Mouse (Mus musculus): ENCODE measurements around the gene Chn1.

DNA sequence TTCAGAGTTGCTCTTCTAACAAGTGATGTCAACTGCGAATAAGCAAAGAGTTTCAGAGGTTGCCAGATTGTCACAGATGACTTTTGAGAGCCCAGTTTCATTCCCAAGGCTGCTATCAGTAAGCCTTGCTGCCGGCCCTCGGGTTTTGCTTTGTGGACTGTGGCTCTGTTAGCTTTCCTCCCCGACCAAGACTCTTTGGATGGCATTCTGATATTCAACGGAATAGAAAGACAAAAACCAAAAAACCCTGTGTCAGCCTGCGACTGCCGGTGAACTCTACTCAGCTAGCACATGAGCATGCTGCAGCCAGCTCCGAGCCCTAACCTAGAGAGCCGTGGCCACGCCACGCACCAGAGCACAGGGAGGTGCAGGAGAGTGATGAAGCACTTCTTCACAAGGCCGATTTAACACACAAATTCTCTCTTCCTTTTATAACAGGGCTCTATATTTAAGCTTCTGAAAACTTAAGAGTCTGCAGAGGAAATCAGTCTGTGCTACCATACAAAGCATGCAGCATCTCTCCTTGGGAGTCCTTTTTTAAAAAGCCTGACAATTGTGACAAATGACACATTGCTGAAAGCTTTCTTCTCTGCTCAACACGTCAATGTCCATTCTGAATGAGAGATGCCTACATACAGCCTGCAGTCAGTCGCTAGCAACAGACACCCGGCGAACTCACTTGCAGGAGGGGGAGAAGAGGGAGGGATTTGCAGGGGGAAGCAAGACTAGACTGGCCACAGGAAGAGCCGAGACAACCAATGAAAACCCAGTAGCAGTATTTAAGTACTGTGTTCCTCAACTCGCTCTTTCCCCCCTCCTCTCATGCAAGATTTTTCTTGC is 115.2 kb downstream of the Chn1 start:
- TF ChIP-seq POLR2A (IDR thresholded peaks at IDR 0.05; ENCODE audit: control insufficient read depth in 1 of 2, insufficient read depth in 1 of 2, low read depth in 1 of 2, low read length in 2 of 2, poor library complexity in 1 of 2), result peak in 1 of 2 experiments; percentile 56; a peak in 2 of 4 replicates
- TF ChIP-seq CTCF (IDR thresholded peaks at IDR 0.05 in 2 of 3, conservative IDR thresholded peaks at IDR 0.05 in 1 of 3; ENCODE audit: control insufficient read depth in 1 of 3, insufficient read depth in 1 of 3, low read depth in 2 of 3, low read length in 3 of 3, poor library complexity in 1 of 3, severe bottlenecking in 1 of 3), result no peak
- no peak for TF ChIP-seq RAD21 (IDR thresholded peaks at IDR 0.05; ENCODE audit: low read depth, low read length)
- no peak for TF ChIP-seq SMC3 (IDR thresholded peaks at IDR 0.05; ENCODE audit: low read depth, low read length)
- TF ChIP-seq ZNF384 (IDR thresholded peaks at IDR 0.05; ENCODE audit: low read depth, low read length), result 0 out of 2 replicates have a peak, but pooled peaks have one; percentile 21
- no peak for TF ChIP-seq POLR2AphosphoS2 (IDR thresholded peaks at IDR 0.05; ENCODE audit: low read length)
- TF ChIP-seq JUND (IDR thresholded peaks at IDR 0.05; ENCODE audit: low read depth, low read length), result no peak
- no peak for TF ChIP-seq UBTF (IDR thresholded peaks at IDR 0.05; ENCODE audit: borderline replicate concordance, insufficient read depth, low read depth, low read length)
- no peak for TF ChIP-seq RCOR1 (IDR thresholded peaks at IDR 0.05; ENCODE audit: low read depth, low read length)

Measured in MEL (cell line).